Mouse (Mus musculus): ENCODE measurements at regions not wholly inside any gene's neighbourhood (a gene's known extent, or its start where the extent isn't known, plus 50 kb on each side); places are given as distances from the start of the nearest gene placed in this dataset.
"Not testable (repeated sequence)": the region's sequence is repeated elsewhere in the genome, so short reads cannot be mapped to it uniquely, and the experiment has no call there.

DNA sequence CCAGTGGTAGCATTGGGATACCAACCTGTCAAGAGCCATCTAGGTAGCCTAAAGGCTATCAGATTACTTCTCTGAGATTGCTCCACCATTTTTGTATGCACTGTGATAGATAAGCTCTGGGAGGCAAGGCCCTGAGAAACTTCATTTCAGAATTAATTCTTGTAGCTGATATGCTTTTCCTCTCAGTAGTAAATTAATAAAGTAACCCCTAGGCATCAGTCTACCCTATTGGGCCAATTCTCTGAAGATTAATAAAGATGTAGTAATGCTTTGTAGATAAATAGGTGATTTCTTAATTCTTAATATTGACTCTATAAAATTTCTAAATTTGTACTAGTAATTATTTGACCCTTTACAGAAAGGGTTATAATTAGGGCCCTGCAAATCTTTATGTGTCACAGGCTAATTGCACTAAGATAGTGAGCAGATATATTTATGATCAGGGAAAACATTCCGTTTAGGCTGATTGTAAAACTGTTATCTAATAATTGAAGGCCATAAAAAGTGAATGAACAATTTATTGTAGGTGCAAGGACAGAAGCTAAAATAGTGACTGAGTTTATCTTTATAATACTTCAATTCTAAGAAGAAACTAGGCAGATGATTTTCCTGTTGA, 384.2 kb upstream of the 1700009N14Rik start:
- no peak for ATAC-seq (replicated peaks; ENCODE audit: low FRiP score)

DNA sequence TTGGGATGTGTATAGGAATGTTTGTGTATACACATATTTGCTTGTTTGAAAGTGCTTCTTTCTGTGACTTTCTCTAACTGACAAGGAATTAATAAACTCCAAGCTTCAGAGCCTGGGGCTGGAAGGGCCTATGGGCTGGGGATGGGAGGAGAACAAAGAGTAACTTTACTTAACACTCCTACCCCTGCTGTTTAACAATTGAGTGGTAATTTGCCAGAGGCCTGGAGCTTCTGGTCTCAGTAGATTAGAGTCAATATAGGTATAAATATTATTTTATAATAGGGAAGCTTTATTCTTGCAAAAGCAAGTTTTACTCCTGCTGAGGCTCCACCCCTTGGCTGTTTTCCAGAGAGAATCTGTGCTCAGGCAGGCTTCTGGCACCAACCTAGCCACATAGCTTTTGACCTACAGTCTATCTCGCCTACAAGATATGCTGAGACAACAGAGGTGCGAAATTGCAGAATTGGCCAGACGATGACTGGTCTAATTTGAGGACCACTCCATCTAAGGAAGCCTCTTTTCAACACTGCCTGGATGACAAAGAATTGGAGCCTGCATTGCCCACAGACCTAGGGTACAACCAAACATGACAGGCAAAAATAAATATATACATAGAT, 382.7 kb upstream of the 1700009N14Rik start:
- Histone ChIP-seq H3K27me3 (no peaks in the 10 kb centered on the region), H3K9ac (no peak overlapping the region), H3K27ac (no peak overlapping the region), H3K4me1 (no peaks in the 10 kb centered on the region), H3K36me3 (no peaks in the 10 kb centered on the region), H3K4me2 (no peak overlapping the region), H3K4me3 (replicated peaks) (no peak overlapping the region), H3K9me3 (replicated peaks) (no peaks in the 10 kb centered on the region)
- ATAC-seq (replicated peaks; ENCODE audit: low FRiP score) = no peak
- 83% methylated on average over 3 of the region's 3 CpGs for WGBS

More for the DNA sequence above, 384.2 kb upstream of the 1700009N14Rik start:
- H3K27me3 ChIP-seq = no peaks in the 10 kb centered on the region
- no peaks in the 10 kb centered on the region for H3K36me3 ChIP-seq
- no peak overlapping the region for H3K4me2 ChIP-seq
- H3K4me3 ChIP-seq (replicated peaks) = no peak overlapping the region
- 37% methylated on average over 1 of the region's 1 CpGs for WGBS
- H3K9ac ChIP-seq = no peak overlapping the region
- H3K4me1 ChIP-seq = no peaks in the 10 kb centered on the region
- no peaks in the 10 kb centered on the region for H3K9me3 ChIP-seq (replicated peaks)
- no peak overlapping the region for H3K27ac ChIP-seq

DNA sequence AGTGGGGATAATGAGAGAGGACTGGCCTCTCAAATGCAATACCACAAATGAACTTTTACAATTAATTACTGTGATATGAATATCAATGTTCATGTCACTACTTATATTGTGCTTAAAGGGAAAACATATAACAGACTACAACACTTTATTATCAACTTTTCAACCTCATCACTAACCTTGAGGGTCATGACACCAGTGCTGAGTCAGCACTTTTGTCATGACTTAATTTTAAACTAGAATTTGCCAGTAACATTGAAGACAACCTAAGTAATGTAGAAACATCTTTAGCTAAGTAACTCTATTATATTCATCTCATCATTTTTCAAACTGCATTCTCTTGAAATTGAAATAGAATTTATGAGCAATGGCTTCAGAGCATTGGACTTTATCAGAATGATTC, 378.6 kb upstream of the 1700009N14Rik start:
- Histone ChIP-seq H3K9me3 (replicated peaks) (no peaks in the 10 kb centered on the region), H3K4me3 (replicated peaks) (no peak overlapping the region), H3K9ac (no peak overlapping the region), H3K36me3 (no peaks in the 10 kb centered on the region), H3K4me1 (no peaks in the 10 kb centered on the region), H3K27ac (no peak overlapping the region), H3K4me2 (no peak overlapping the region), H3K27me3 (no peaks in the 10 kb centered on the region)
- no peak for ATAC-seq (replicated peaks; ENCODE audit: low FRiP score)

DNA sequence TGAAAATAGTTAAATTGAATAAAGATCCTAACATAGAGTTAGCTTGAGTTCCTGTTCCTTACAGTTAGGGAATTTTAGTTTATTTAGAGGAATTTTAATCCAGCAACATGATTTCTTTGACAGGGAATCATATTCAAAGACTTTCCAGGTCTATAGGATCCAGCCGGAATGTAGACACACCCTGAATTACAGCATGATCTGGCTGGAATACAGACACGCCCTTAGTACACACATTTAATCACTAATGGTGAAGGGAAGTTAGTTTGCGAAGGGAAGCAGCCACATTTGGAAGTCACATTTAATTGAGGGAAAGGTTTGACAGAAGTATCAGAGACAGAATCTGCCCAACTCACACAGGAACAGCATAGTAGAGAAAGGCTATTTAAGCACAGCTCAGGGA, 361.8 kb upstream of the 1700009N14Rik start:
- Histone ChIP-seq H3K4me3 (replicated peaks) (no peak overlapping the region), H3K9ac (no peak overlapping the region)
- no peak for ATAC-seq (replicated peaks; ENCODE audit: low FRiP score)

DNA sequence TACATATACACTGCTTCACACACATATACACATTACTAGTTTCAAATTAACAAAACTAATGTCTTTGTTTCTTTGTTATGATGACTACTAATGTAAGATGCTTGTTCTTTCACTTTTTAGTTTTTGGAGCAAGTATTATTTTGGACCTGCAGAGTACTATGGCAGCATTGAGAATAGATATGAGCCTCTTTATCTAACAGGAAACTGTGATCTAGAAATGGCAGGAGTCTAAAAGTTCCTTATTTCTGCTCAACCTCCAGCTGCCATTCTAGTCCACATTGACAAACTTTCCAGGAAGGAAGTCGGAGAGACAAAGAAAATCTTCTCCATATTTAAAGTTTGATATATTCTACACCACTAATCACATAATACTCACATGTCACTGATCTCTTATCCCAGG, 340.9 kb upstream of the 1700009N14Rik start:
- Histone ChIP-seq H3K4me2 (no peak overlapping the region), H3K27me3 (no peaks in the 10 kb centered on the region), H3K9ac (no peak overlapping the region), H3K27ac (no peak overlapping the region), H3K9me3 (replicated peaks) (no peaks in the 10 kb centered on the region), H3K4me3 (replicated peaks) (no peak overlapping the region), H3K36me3 (no peaks in the 10 kb centered on the region), H3K4me1 (no peaks in the 10 kb centered on the region)
- 90% methylated on average over 1 of the region's 1 CpGs for WGBS
- ATAC-seq (replicated peaks; ENCODE audit: low FRiP score) = no peak

More for the DNA sequence above, 361.8 kb upstream of the 1700009N14Rik start:
- H3K4me1 ChIP-seq = no peaks in the 10 kb centered on the region
- no peak overlapping the region for H3K27ac ChIP-seq
- no peak overlapping the region for H3K4me2 ChIP-seq
- no peaks in the 10 kb centered on the region for H3K9me3 ChIP-seq (replicated peaks)
- H3K27me3 ChIP-seq = no peaks in the 10 kb centered on the region
- no peaks in the 10 kb centered on the region for H3K36me3 ChIP-seq
- WGBS = 87% methylated on average over 3 of the region's 3 CpGs

DNA sequence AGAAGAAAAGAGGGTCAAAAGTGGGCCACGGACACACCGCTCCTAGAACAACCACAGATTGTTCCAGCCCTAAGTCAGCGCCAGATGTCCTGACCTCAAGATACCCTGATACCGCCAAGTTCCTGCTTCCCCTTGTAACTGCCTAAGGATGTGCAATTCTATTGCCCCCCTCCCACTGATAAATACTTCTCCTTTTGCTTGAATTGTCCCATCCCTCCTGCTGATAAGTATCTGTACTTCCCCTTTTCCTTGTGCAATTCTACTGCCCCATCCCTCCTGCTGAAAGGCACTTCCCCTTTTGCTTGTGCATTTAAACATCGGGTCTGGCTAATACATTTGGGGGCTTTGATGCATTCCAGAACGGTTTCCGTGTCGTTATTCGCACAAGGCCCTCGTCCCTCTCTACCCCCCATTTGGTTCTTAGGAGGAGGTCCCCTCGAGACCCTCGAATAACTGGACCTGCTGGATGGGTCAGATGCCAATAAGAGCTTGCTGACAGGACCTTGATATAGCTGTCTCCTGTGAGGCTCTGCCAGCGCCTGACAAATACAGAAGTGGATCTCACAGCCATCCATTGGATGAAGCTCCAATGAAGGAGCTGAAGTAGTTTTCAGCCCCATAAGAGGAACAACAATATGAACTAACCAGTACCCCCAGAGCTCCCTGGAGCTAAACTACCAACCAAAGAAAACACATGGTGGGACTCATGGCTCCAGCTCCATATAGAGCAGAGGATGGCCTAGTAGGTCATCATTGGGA, 336.7 kb upstream of the 1700009N14Rik start:
- not testable (repeated sequence) for ATAC-seq (replicated peaks; ENCODE audit: low FRiP score); H3K9ac ChIP-seq
- 92% methylated on average over 13 of the region's 13 CpGs for WGBS

DNA sequence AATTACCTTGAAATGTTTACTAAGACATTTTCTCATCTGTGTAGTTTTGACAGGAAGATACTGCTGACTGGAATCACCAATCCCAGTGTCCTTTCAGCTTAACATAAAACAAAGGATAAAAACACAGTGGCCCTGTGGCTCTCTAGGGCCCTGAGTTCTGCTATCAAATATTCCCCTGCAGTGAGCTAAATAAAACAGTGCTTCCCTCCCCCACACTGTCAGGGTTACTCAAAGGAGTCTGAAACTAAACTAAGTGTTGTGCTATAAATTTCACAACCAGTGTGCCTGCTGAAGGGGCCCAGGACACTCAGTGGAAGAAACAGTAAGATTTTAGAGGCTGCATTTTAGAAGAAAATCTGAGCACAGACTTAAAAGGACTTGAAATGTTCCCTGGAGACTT, 324.6 kb upstream of the 1700009N14Rik start:
- no peaks in the 10 kb centered on the region for H3K4me1 ChIP-seq
- no peaks in the 10 kb centered on the region for H3K9me3 ChIP-seq (replicated peaks)
- no peak overlapping the region for H3K4me3 ChIP-seq (replicated peaks)
- no peak overlapping the region for H3K9ac ChIP-seq
- no peak overlapping the region for H3K27ac ChIP-seq
- H3K4me2 ChIP-seq = no peak overlapping the region
- ATAC-seq (replicated peaks; ENCODE audit: low FRiP score) = peak; percentile 73; the same call in 1 of the 2 replicates
- H3K27me3 ChIP-seq = no peaks in the 10 kb centered on the region
- no peaks in the 10 kb centered on the region for H3K36me3 ChIP-seq

More for the DNA sequence above, 336.7 kb upstream of the 1700009N14Rik start:
- H3K4me3 ChIP-seq (replicated peaks); H3K36me3 ChIP-seq; H3K9me3 ChIP-seq (replicated peaks); H3K4me2 ChIP-seq; H3K4me1 ChIP-seq; H3K27ac ChIP-seq; H3K27me3 ChIP-seq: not testable (repeated sequence)

All from kidney, embryonic 15.5 days (tissue).